Mouse (Mus musculus) megakaryocyte, embryonic 14.5 days (primary cell): ENCODE results near the gene Rin2. TPM values are rescaled to one million over a fixed set of nuclear protein-coding genes. Genes with fewer than 3 reads are reported as not detected.

Source experiments
- H3K27me3 ChIP-seq: replicated peaks from 2 replicates; pipeline ENCODE3; 2012; ENCODE audit warnings: inconsistent platforms
- H3K36me3 ChIP-seq: replicated peaks from 2 replicates; pipeline ENCODE3; 2012; ENCODE audit warnings: low read length, inconsistent platforms, mixed read lengths
- H3K4me1 ChIP-seq: 2 replicates; pipeline ENCODE4 v1.6.1; 2012; ENCODE audit warnings: inconsistent platforms
- H3K4me3 ChIP-seq: replicated peaks from 2 replicates; pipeline ENCODE3; 2012; ENCODE audit warnings: moderate library complexity, mild to moderate bottlenecking, inconsistent platforms
- H3K9me3 ChIP-seq: 2 replicates; pipeline ENCODE4 v1.6.1; 2012; ENCODE audit warnings: inconsistent platforms
- FLI1 ChIP-seq: IDR thresholded peaks from 2 replicates; pipeline ENCODE4 v1.6.1; 2012; ENCODE audit warnings: low read length, inconsistent platforms, mixed read lengths
- GATA1 ChIP-seq: IDR thresholded peaks from 3 replicates; pipeline ENCODE4 v1.6.1; 2012; ENCODE audit warnings: mixed read lengths, low read length, inconsistent platforms, borderline replicate concordance
- polyA plus RNA-seq: library from polyadenylated mRNA; stranded (reverse); fragments of >175 nt; gene quantifications from 2 replicates; pipeline ENCODE4 v1.2.3, GENCODE M21; 2012; ENCODE audit warnings: low replicate concordance; ENCODE audit not compliant: insufficient read depth

Gene Rin2
- polyA plus RNA-seq, 1 experiment = 1.1 TPM

DNA sequence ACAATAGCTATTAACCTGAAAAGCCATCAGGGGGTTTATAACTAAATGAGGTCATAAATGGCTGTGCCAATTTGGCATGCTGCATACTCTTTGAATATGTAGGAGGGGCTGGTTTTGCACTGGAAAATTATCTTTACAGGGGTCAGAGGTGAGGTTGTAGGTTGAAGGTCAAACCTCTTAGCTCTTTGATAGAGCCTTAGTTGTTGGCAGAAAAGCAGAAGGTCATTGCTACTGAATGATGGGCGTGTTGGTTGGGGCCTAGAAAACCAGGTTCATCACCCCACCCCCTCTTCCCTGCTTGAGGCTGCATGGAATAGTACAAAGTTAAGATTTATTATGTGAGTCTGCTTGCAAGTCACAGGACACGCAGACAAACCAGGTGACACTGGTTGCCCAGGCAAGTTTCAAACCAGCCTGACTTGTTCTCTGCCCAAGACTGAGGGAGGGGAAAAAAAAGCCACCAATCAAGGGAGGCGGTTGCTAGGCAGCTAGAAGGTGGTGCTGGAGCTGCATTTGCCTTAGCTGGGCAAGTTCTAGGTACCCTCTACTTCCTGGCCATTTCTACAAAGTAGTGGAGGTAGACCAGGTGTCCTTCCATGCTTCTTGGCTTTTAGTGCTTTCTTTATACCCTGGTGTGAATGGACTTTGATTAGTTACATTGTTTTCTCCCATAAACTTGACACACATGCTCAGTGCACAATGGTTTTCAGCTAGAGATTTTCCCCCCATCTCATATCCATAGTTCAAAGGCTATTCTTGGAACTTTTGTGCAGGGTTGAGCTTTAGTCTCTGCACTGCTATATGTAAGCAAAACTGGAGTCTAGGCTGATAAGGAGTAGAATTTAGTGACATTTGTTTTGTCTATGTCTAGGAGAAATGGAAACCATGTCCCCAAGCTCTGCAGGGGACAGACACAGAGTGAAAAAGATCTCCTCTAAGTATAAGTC, 148.0 kb downstream of the Rin2 start:
- TF ChIP-seq GATA1 (no peak), FLI1 (no peak)
- Histone ChIP-seq H3K4me1 (peaks cover 24% of the 10 kb centered on the region), H3K9me3 (no peaks in the 10 kb centered on the region), H3K36me3 (no peaks in the 10 kb centered on the region), H3K4me3 (peak overlapping the region; percentile 73), H3K27me3 (peaks cover 2% of the 10 kb centered on the region)

DNA sequence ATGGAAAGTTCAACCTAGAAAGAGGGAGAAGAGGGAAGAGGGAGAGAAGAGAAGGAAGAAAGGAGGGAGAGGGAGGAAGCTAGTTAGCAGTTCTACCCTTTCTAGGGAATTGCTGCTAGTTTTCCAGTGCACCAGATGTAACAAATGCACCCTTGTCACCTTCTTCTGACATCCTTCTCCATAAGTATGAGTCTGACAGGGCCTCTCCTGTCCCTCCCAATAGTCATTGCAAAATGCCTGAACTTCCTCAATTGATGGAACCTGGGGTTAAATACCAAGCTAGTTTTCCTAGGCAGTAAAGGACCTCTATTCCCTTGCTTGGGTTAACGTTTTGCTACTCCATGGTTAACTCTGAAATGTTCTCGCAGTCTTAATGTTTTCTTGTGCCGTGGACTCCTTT, 149.7 kb downstream of the Rin2 start:
- peaks cover 2% of the 10 kb centered on the region for H3K27me3 ChIP-seq
- peaks cover 19% of the 10 kb centered on the region for H3K4me1 ChIP-seq
- H3K36me3 ChIP-seq = no peaks in the 10 kb centered on the region
- peak overlapping the region; percentile 2 for H3K4me3 ChIP-seq
- H3K9me3 ChIP-seq = no peaks in the 10 kb centered on the region
- TF ChIP-seq FLI1 (no peak), GATA1 (no peak)

DNA sequence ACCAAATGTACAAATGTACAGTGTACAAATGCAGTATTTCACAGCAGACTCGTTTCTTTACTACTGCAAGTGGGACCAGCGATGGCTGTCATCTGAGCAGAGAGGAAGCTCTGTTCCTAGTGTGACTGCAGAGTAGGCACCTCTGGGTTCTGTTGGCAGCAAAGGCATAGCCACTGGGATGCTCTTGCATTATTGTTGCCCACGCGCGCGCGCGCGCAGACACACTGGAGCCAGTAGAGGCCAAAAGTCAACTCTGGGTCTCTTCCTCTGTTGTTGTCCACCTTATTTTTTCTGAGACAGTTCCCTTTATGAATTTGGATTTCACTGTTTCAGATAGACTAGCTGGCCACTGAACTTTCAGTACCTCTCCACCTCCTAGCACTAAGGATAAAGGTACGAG, 150.2 kb downstream of the Rin2 start:
- Histone ChIP-seq H3K4me3 (peak overlapping the region; percentile 77), H3K4me1 (peaks cover 19% of the 10 kb centered on the region), H3K27me3 (peaks cover 2% of the 10 kb centered on the region), H3K9me3 (no peaks in the 10 kb centered on the region), H3K36me3 (no peaks in the 10 kb centered on the region)
- no peak for TF ChIP-seq FLI1
- TF ChIP-seq GATA1 = no peak

DNA sequence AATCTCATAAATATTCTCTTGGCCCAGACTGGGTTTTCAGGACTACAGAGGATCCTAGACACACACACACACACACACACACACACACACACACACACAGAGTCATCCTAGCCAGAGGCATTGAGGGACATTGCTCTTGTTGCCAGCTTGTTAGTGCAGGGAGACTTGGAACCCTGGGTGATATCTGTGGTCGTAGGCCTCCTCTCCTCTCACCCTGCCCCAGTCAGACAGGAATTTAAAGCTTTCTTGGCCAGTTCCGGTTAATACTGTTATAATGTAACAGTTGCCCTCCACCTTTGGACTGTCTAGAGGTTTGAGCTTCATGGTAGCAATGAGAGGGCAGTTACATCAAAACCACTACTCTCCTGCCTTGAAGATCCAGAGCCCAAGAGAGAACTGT, 152.9 kb downstream of the Rin2 start:
- peaks cover 9% of the 10 kb centered on the region for H3K27me3 ChIP-seq
- no peaks in the 10 kb centered on the region for H3K36me3 ChIP-seq
- H3K4me3 ChIP-seq = no peak overlapping the region
- peaks cover 27% of the 10 kb centered on the region for H3K4me1 ChIP-seq
- TF ChIP-seq GATA1 (no peak), FLI1 (no peak)
- no peaks in the 10 kb centered on the region for H3K9me3 ChIP-seq

DNA sequence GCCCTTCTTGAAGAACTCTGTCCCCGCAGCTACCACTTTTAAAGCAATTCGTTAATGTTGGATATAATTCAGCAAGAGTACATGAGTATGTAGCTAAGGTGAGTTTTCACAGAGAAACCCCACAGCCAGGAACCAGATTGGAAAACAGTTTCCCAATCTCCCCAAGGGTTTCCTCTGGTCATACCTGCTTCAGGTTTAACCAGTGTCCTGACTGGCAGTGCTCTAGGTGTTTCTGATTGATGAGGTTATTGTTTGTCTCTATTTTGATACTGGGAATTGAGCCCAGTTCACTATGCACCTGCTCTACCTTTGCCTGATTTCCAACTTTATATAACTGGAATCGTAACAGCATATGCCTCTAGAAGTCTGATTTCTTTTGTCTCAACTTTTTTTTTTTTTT, 153.6 kb downstream of the Rin2 start:
- Histone ChIP-seq H3K36me3 (no peaks in the 10 kb centered on the region), H3K27me3 (peaks cover 7% of the 10 kb centered on the region), H3K9me3 (no peaks in the 10 kb centered on the region), H3K4me3 (no peak overlapping the region), H3K4me1 (peaks cover 27% of the 10 kb centered on the region)
- no peak for TF ChIP-seq FLI1
- TF ChIP-seq GATA1 = no peak

DNA sequence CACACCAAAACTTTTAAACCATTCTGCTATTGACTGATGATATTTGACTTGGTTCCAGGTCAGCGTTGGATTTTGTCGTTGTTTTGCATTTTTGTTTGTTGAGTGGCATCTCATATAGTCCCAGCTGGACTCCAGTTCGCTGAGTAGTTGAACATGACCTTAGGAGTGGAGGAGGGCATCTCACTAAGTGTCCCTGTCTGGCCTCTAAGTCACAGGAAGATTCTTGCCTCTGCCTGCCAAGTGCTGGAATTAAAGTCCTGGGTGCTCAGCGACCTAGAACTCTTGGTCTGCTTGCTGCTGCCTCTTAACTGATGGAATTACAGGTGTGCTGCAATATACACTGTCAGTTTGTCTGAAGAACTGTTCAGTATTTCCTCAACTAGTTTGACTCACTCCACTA, 154.2 kb downstream of the Rin2 start:
- no peaks in the 10 kb centered on the region for H3K36me3 ChIP-seq
- H3K27me3 ChIP-seq = peaks cover 7% of the 10 kb centered on the region
- H3K4me3 ChIP-seq = no peak overlapping the region
- no peaks in the 10 kb centered on the region for H3K9me3 ChIP-seq
- H3K4me1 ChIP-seq = peaks cover 27% of the 10 kb centered on the region
- no peak for TF ChIP-seq GATA1
- no peak for TF ChIP-seq FLI1

DNA sequence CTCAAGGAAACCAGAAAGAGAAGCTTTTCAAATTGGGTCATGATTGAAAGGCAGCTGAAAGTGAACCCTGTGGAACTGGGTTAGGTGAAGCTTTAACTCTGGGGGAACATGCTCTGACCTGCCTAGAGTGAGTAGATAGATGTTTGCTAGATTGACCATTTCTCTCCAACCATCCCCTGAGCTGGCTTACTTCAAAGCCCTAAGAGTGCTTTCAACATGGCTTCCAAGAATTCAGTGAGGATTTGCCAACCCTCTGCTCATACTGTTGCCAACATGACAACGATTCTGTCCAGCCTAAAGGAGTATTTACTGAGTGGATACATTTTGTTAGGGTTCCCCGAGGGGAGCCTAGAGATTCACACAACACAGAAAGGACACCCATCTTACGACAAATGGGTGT, 155.4 kb downstream of the Rin2 start:
- Histone ChIP-seq H3K4me3 (no peak overlapping the region), H3K27me3 (peaks cover 7% of the 10 kb centered on the region), H3K9me3 (no peaks in the 10 kb centered on the region), H3K36me3 (no peaks in the 10 kb centered on the region), H3K4me1 (peaks cover 24% of the 10 kb centered on the region)
- no peak for TF ChIP-seq FLI1
- no peak for TF ChIP-seq GATA1

DNA sequence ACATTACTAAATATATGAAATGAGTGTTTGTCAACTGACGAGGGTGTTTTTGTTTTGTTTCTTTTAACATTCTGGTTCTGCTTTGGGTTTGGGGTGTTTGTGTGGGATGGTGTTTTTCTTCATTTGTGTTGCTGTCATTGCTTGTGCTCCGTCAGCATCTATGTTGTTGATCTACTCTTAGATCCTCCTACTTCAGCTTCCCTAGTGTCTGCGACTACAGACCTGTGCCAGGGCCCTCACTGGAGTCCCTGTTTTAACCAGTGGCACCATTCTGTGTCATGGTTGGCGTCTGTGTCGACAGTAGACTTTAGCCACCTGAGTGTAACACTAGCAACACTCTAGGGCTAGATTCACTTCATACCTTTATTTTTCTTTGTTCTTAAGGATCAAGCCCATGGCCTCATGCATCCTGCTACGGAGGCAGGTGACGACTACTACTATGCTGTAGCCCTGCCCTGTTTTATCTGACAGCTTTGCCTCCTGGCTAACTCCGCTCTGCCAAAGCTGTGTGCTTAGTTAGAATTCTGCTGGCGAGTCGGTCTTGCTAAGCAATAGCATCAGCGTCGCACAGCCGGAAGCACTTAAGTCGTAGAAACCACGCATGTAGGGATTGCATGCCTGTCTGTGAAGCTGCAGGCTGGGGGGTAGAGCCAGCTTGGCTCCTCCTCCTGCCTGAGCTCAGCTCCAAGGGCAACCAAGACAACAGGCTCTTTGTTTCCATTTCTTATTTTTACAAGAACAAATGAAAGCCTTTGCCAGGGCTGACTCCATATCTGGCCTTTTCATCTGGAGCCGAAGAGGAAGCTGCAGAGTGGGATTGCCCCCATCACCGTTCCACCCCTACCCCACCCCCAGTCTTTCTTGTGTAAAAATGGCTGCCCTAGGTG, 157.2 kb downstream of the Rin2 start:
- peak overlapping the region; percentile 82 for H3K4me3 ChIP-seq

DNA sequence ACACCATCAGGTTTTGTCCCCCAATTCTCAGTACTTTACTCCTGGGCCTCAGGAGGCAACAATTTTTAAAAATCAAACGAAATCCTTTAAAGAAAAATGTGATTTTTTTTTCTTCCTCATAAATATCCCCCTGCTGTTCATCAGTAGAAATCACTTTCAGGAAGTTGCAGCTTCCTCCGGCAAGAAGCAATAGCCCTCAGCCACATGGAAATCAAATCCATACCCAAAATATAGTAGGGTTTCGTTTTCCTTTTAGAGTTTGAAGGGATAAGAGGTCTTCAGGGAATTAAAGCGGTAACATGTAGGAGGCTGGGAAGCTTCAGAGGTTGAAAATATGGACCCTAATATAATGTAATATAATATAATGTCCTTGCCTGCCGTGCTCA, 157.8 kb downstream of the Rin2 start:
- no peaks in the 10 kb centered on the region for H3K9me3 ChIP-seq
- no peak overlapping the region for H3K4me3 ChIP-seq
- H3K36me3 ChIP-seq = no peaks in the 10 kb centered on the region
- H3K4me1 ChIP-seq = peaks cover 9% of the 10 kb centered on the region
- peaks cover 15% of the 10 kb centered on the region for H3K27me3 ChIP-seq
- no peak for TF ChIP-seq GATA1

More for the DNA sequence above, 157.2 kb downstream of the Rin2 start:
- no peaks in the 10 kb centered on the region for H3K9me3 ChIP-seq
- peaks cover 13% of the 10 kb centered on the region for H3K27me3 ChIP-seq
- H3K36me3 ChIP-seq = no peaks in the 10 kb centered on the region
- TF ChIP-seq GATA1 (no peak), FLI1 (no peak)
- peaks cover 16% of the 10 kb centered on the region for H3K4me1 ChIP-seq

DNA sequence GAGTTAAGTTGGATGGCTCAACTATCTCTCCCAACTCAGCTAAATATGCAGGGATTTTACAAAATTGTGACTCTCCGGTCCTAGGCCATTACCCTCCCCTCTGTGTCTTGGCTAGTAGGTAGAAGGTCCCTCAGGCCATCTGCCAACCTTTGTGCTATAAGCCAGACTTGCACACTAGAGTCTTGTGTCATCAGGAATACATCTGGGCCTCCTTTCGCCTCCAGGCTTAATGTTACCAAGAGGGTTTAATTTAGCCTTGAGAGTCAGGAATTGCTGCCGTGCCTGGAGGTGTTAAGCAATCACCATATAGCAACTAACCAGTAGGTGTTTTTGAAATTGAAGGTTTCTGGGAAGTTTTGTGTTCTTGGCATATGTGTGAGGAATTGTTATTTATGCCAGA, 158.3 kb downstream of the Rin2 start:
- peaks cover 8% of the 10 kb centered on the region for H3K4me1 ChIP-seq
- H3K36me3 ChIP-seq = no peaks in the 10 kb centered on the region
- no peak overlapping the region for H3K4me3 ChIP-seq
- H3K27me3 ChIP-seq = peaks cover 15% of the 10 kb centered on the region
- H3K9me3 ChIP-seq = no peaks in the 10 kb centered on the region
- TF ChIP-seq FLI1 (no peak), GATA1 (no peak)

DNA sequence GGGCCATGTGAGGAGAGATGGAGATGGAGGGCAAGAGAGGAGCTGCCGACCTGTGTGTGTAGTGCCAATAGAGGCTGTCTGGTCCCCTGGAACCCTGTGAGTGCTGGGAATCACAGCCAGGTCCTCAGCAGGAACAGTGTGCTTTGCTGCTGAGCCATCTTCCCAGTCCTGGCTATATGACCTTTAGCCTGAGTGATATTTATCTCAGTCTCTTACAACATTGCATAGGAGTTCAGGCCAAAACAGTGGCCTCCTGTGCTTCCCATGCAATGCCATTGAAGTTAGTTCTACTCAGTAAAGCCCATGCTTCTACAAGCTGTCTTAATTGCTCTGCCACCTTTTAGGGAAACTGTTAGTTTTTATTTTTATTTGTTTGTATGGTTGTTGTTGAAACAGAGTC, 160.9 kb downstream of the Rin2 start:
- Histone ChIP-seq H3K36me3 (no peaks in the 10 kb centered on the region), H3K9me3 (no peaks in the 10 kb centered on the region), H3K4me3 (no peak overlapping the region), H3K27me3 (peaks cover 11% of the 10 kb centered on the region), H3K4me1 (peaks cover 8% of the 10 kb centered on the region)
- TF ChIP-seq FLI1 (no peak), GATA1 (no peak)
